In the genomic region with DNA sequence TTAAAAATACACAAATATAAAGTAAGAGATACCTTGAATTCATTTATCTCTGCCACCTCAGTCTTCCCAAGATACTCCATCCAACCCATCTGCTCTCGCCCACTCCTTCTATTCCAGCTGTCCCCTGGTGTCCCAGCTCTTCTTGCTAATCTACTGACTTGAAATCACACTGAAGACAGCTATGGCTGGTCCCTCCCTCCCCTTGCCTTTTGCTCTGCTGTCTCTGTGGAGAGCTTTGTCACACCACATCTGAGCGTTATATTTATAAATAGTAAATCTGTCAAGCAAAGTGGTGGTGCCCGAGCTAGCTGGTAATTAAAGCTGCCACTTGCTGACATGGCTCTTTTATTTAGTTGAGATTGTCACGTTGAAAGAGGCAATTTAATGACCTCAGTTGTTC, we compare ENCODE assay signal across 15 mouse cellular contexts.
DNase-seq lines count a peak whose midpoint lies in the region; ATAC-seq and TF ChIP-seq lines count a peak whose summit lies in the region.
"Had no signal": no experiment of that assay in that cellular context is flagged by ENCODE, and none has a peak within 500 bp of the region (broad histone marks: within the 10 kb centered on the region; RNA-seq: fewer than 3 reads in every experiment).

No protein-coding gene starts in this region.

- no peak overlapping the region for H3K9ac ChIP-seq in heart, embryonic 12.5 days
- no peak overlapping the region for H3K9ac ChIP-seq in kidney, postnatal 0 days (ENCODE audit: low read depth, low read length)
- no peak overlapping the region for H3K9ac ChIP-seq in forebrain, embryonic 14.5 days (ENCODE audit: low read length)
- H3K9ac ChIP-seq in midbrain, embryonic 13.5 days (replicated peaks) = no peak overlapping the region
- H3K9ac ChIP-seq: intestine, embryonic 15.5 days; liver, postnatal 0 days; neural tube, embryonic 15.5 days had no signal

- TF ChIP-seq CTCF in kidney, postnatal 0 days (IDR thresholded peaks at IDR 0.05; ENCODE audit: low read depth) = no peak

- 40% methylated on average over 4 of the region's 4 CpGs for WGBS in heart, embryonic 12.5 days
- WGBS in heart, embryonic 10.5 days = 43% methylated on average over 4 of the region's 4 CpGs
- WGBS in kidney, postnatal 0 days = 14% methylated on average over 4 of the region's 4 CpGs
- WGBS in forebrain, embryonic 14.5 days = 22% methylated on average over 4 of the region's 4 CpGs
- 44% methylated on average over 4 of the region's 4 CpGs for WGBS in midbrain, embryonic 13.5 days

- H3K4me1 ChIP-seq in heart, embryonic 12.5 days (replicated peaks) = peaks cover 4% of the 10 kb centered on the region
- H3K4me1 ChIP-seq in heart, embryonic 10.5 days = 0 out of 2 replicates have a peak, but pooled peaks cover 7% of the 10 kb centered on the region
- H3K4me1 ChIP-seq in kidney, postnatal 0 days (replicated peaks; ENCODE audit: insufficient read depth, low read length) = no peaks in the 10 kb centered on the region
- H3K4me1 ChIP-seq in forebrain, embryonic 14.5 days (ENCODE audit: control insufficient read depth, insufficient read depth, low read length) = 0 out of 2 replicates have a peak, but pooled peaks cover 3% of the 10 kb centered on the region
- no peaks in the 10 kb centered on the region for H3K4me1 ChIP-seq in midbrain, embryonic 13.5 days (replicated peaks)
- H3K4me1 ChIP-seq: hindbrain, embryonic 10.5 days; intestine, embryonic 15.5 days; neural tube, embryonic 15.5 days had no signal

- H3K4me3 ChIP-seq in heart, embryonic 12.5 days = no peak overlapping the region
- no peak overlapping the region for H3K4me3 ChIP-seq in heart, embryonic 10.5 days
- H3K4me3 ChIP-seq in kidney, postnatal 0 days (replicated peaks; ENCODE audit: low read depth, low read length) = no peak overlapping the region
- H3K4me3 ChIP-seq in forebrain, embryonic 14.5 days (ENCODE audit: low read depth, low read length) = no peak overlapping the region
- no peak overlapping the region for H3K4me3 ChIP-seq in midbrain, embryonic 13.5 days (replicated peaks)
- H3K4me3 ChIP-seq: erythroblast, embryonic 14.5 days; hindbrain, embryonic 10.5 days; intestine, embryonic 15.5 days; neural tube, embryonic 15.5 days had no signal

- H3K9me3 ChIP-seq in heart, embryonic 12.5 days (replicated peaks) = no peaks in the 10 kb centered on the region
- H3K9me3 ChIP-seq in heart, embryonic 10.5 days = no peaks in the 10 kb centered on the region
- H3K9me3 ChIP-seq in kidney, postnatal 0 days (replicated peaks; ENCODE audit: low read length) = no peaks in the 10 kb centered on the region
- H3K9me3 ChIP-seq in forebrain, embryonic 14.5 days (replicated peaks; ENCODE audit: control insufficient read depth, low read length) = no peaks in the 10 kb centered on the region
- no peaks in the 10 kb centered on the region for H3K9me3 ChIP-seq in midbrain, embryonic 13.5 days
- H3K9me3 ChIP-seq: hindbrain, embryonic 10.5 days; intestine, embryonic 15.5 days; neural tube, embryonic 15.5 days had no signal

- H3K36me3 ChIP-seq in heart, embryonic 12.5 days = no peaks in the 10 kb centered on the region
- H3K36me3 ChIP-seq in heart, embryonic 10.5 days = no peaks in the 10 kb centered on the region
- no peaks in the 10 kb centered on the region for H3K36me3 ChIP-seq in kidney, postnatal 0 days (ENCODE audit: insufficient read depth, low read length)
- no peaks in the 10 kb centered on the region for H3K36me3 ChIP-seq in forebrain, embryonic 14.5 days (ENCODE audit: control insufficient read depth, insufficient read depth, low read length)
- H3K36me3 ChIP-seq in midbrain, embryonic 13.5 days = no peaks in the 10 kb centered on the region
- H3K36me3 ChIP-seq: hindbrain, embryonic 10.5 days; intestine, embryonic 15.5 days; neural tube, embryonic 15.5 days had no signal

- H3K27ac ChIP-seq in heart, embryonic 12.5 days (ENCODE audit: poor library complexity, severe bottlenecking) = peak overlapping the region; percentile 51; the same call in 1 of the 2 replicates
- no peak overlapping the region for H3K27ac ChIP-seq in heart, embryonic 10.5 days
- no peak overlapping the region for H3K27ac ChIP-seq in kidney, postnatal 0 days
- no peak overlapping the region; the same call in 1 of the 2 replicates for H3K27ac ChIP-seq in forebrain, embryonic 14.5 days (ENCODE audit: low read depth, low read length)
- H3K27ac ChIP-seq in midbrain, embryonic 13.5 days = no peak overlapping the region
- H3K27ac ChIP-seq: hindbrain, embryonic 10.5 days; intestine, embryonic 15.5 days; neural tube, embryonic 15.5 days had no signal

- H3K4me2 ChIP-seq in heart, embryonic 12.5 days = no peak overlapping the region
- no peak overlapping the region for H3K4me2 ChIP-seq in kidney, postnatal 0 days (ENCODE audit: low read length)
- no peak overlapping the region for H3K4me2 ChIP-seq in forebrain, embryonic 14.5 days (ENCODE audit: low read length)
- no peak overlapping the region for H3K4me2 ChIP-seq in midbrain, embryonic 13.5 days (replicated peaks)
- H3K4me2 ChIP-seq: intestine, embryonic 15.5 days; neural tube, embryonic 15.5 days had no signal

- no peak for DNase-seq in heart, embryonic 10.5 days (ENCODE audit: low spot score)
- DNase-seq in kidney, postnatal 0 days (ENCODE audit: low spot score) = peak; percentile 22
- no peak for DNase-seq in kidney, postnatal 36 days
- peak; percentile 49 for DNase-seq in forebrain, embryonic 14.5 days (ENCODE audit: low spot score)
- DNase-seq in left cerebral cortex, postnatal 14 days (ENCODE audit: low spot score in 2 of 2) = peak; percentile 12 to 19
- no peak for DNase-seq in urinary bladder, adult 2 months (ENCODE audit: low spot score)
- DNase-seq: adrenal gland, adult 2 months; cerebellum, adult 9-11 months; liver, postnatal 0 days had no signal

- ATAC-seq in heart, embryonic 12.5 days (ENCODE audit: insufficient number of reproducible peaks, low FRiP score) = no peak
- no peak for ATAC-seq in kidney, postnatal 0 days (replicated peaks; ENCODE audit: low FRiP score, low read depth)
- peak; percentile 67 for ATAC-seq in forebrain, embryonic 14.5 days
- no peak for ATAC-seq in midbrain, embryonic 13.5 days
- ATAC-seq: intestine, embryonic 15.5 days; liver, postnatal 0 days had no signal

- H3K27me3 ChIP-seq in heart, embryonic 12.5 days (replicated peaks) = no peaks in the 10 kb centered on the region
- H3K27me3 ChIP-seq in heart, embryonic 10.5 days (ENCODE audit: insufficient read depth, poor library complexity, severe bottlenecking) = no peaks in the 10 kb centered on the region
- no peaks in the 10 kb centered on the region for H3K27me3 ChIP-seq in kidney, postnatal 0 days (ENCODE audit: insufficient read depth, low read length)
- H3K27me3 ChIP-seq in forebrain, embryonic 14.5 days (replicated peaks; ENCODE audit: control insufficient read depth, insufficient read depth, low read length) = no peaks in the 10 kb centered on the region
- no peaks in the 10 kb centered on the region for H3K27me3 ChIP-seq in midbrain, embryonic 13.5 days
- H3K27me3 ChIP-seq: intestine, embryonic 15.5 days; neural tube, embryonic 15.5 days had no signal

- intact Hi-C loops in left cerebral cortex, postnatal 14 days (cut with DNase I) = no loop called here

Comparison
In these comparisons a context has a peak if more than half of its experiments do, and no peak if none do; other contexts are left out.
1. DNase-seq: peak in kidney, postnatal 0 days (single experiment), forebrain, embryonic 14.5 days (single experiment) and left cerebral cortex, postnatal 14 days (2 of 2); none in heart, embryonic 10.5 days (single experiment), kidney, postnatal 36 days (0 of 2) and urinary bladder, adult 2 months (single experiment).